Mouse (Mus musculus) kidney, adult 2 months (tissue): Measurements from ENCODE around the gene Pdcl3.

Experiments used
- CTCF ChIP-seq: fragments of 200-500 bp; conservative IDR thresholded peaks from 2 replicates; pipeline ENCODE4 v1.5.1; 2011; ENCODE audit warnings: low read depth, mild to moderate bottlenecking, control low read depth, low read length, moderate library complexity, mixed read lengths; ENCODE audit not compliant: insufficient read depth, insufficient read length
- POLR2A ChIP-seq: fragments of 200-500 bp; IDR thresholded peaks from one replicate; pipeline ENCODE4 v1.6.1; 2011; ENCODE audit warnings: low read depth, low read length, control low read depth

DNA sequence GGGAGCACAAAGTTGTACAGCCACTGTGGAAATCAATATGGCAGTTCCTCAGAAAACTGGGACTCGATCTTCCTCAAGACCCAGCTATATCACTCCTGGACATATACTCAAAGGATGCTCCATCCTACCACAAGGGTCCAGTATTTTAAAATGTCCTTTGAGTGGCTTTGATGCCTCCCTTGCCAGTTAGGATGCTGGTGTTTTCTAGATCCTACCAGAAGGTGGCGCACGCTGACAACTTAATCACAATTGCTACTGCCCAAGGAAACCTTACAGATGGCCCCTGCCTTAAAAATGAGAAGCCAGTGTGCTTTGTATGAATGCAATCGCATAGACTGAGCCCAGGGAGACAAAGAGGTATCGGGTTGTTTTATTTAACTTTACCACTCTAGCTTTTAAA, 15.7 kb downstream of the Pdcl3 start:
- TF ChIP-seq CTCF (peak; percentile 82), POLR2A (no peak)
